Mouse (Mus musculus) embryo, embryonic 9.5 days (tissue): ENCODE results near the gene Rpl3.

Experiments used
- DNase-seq: peaks from one replicate; pipeline ENCODE4 v3.0.0-alpha.2; 2017; ENCODE audit errors: extremely low spot score

Gene Rpl3

GRCm38 (mm10) chr15:80034913-80035312, 56.8 kb downstream of the Rpl3 start:
- DNase-seq, result no peak

- no peak for DNase-seq
Measured at GRCm38 (mm10) chr15:80034366-80034765, 57.3 kb downstream of the Rpl3 start.

- no peak for DNase-seq
Measured at GRCm38 (mm10) chr15:80031133-80031532, 60.5 kb downstream of the Rpl3 start.

- DNase-seq, result no peak
Measured at GRCm38 (mm10) chr15:80030399-80030798, 61.3 kb downstream of the Rpl3 start.

- DNase-seq, result no peak
Measured at GRCm38 (mm10) chr15:80028862-80029261, 62.8 kb downstream of the Rpl3 start.
